Mouse (Mus musculus) spleen, adult 18-20 months (tissue): ENCODE measurements around the gene Dbndd2.
A peak's percentile ranks its signal among the peaks of the same experiment; 100 is the strongest.

Experiments
- DNase-seq, 2 experiments: peaks; one replicate each; pipeline ENCODE4 v3.0.0; 2022; ENCODE audit warnings: mixed read lengths in 2 of 2

The Dbndd2 gene

GRCm38 (mm10) chr2:164485681-164486257 is at the start of gene Dbndd2:
Dbndd2 (plus strand) TSS chr2:164486106.
- DNase-seq, result peak in 1 of 2 experiments; percentile 19

GRCm38 (mm10) chr2:164436215-164436913 is 49.5 kb upstream of the Dbndd2 start:
- DNase-seq, result no peak

GRCm38 (mm10) chr2:164436961-164437360 is 48.9 kb upstream of the Dbndd2 start:
- no peak for DNase-seq

GRCm38 (mm10) chr2:164437710-164438109 is 48.2 kb upstream of the Dbndd2 start:
- DNase-seq, result no peak

- DNase-seq, result no peak
These were observed 47.6 kb upstream of the Dbndd2 start for GRCm38 (mm10) chr2:164438257-164438656.

- DNase-seq, result no peak
These were observed 46.9 kb upstream of the Dbndd2 start for GRCm38 (mm10) chr2:164439001-164439421.

GRCm38 (mm10) chr2:164440314-164440713 is 45.6 kb upstream of the Dbndd2 start:
- no peak for DNase-seq

GRCm38 (mm10) chr2:164441155-164441554 is 44.8 kb upstream of the Dbndd2 start:
- DNase-seq, result peak; percentile 62 to 76

- DNase-seq, result no peak
These were observed 44.2 kb upstream of the Dbndd2 start for GRCm38 (mm10) chr2:164441731-164442130.

GRCm38 (mm10) chr2:164442315-164443050 is 43.4 kb upstream of the Dbndd2 start:
- peak; percentile 26 to 44 for DNase-seq

GRCm38 (mm10) chr2:164443051-164443437 is 42.9 kb upstream of the Dbndd2 start:
- DNase-seq, result peak; percentile 82 to 87

- DNase-seq, result no peak
These were observed 42.4 kb upstream of the Dbndd2 start, which contains the start of gene Sdc4 for GRCm38 (mm10) chr2:164443460-164444000. Sdc4 (minus strand) TSS chr2:164443887.

GRCm38 (mm10) chr2:164444701-164445100 is 41.2 kb upstream of the Dbndd2 start:
- DNase-seq, result no peak

GRCm38 (mm10) chr2:164445399-164446085 is 40.4 kb upstream of the Dbndd2 start:
- DNase-seq, result no peak

GRCm38 (mm10) chr2:164446086-164446469 is 39.8 kb upstream of the Dbndd2 start:
- no peak for DNase-seq

- no peak for DNase-seq
These were observed 37.8 kb upstream of the Dbndd2 start for GRCm38 (mm10) chr2:164448140-164448539.

GRCm38 (mm10) chr2:164448921-164449320 is 37.0 kb upstream of the Dbndd2 start:
- DNase-seq, result no peak

- no peak for DNase-seq
These were observed 36.4 kb upstream of the Dbndd2 start for GRCm38 (mm10) chr2:164449341-164450042.

- DNase-seq, result no peak
These were observed 33.8 kb upstream of the Dbndd2 start for GRCm38 (mm10) chr2:164452000-164452676.

- no peak for DNase-seq
These were observed 32.7 kb upstream of the Dbndd2 start for GRCm38 (mm10) chr2:164453047-164453757.
